Comparison of ENCODE assay signal across 10 mouse cellular contexts in the genomic region with DNA sequence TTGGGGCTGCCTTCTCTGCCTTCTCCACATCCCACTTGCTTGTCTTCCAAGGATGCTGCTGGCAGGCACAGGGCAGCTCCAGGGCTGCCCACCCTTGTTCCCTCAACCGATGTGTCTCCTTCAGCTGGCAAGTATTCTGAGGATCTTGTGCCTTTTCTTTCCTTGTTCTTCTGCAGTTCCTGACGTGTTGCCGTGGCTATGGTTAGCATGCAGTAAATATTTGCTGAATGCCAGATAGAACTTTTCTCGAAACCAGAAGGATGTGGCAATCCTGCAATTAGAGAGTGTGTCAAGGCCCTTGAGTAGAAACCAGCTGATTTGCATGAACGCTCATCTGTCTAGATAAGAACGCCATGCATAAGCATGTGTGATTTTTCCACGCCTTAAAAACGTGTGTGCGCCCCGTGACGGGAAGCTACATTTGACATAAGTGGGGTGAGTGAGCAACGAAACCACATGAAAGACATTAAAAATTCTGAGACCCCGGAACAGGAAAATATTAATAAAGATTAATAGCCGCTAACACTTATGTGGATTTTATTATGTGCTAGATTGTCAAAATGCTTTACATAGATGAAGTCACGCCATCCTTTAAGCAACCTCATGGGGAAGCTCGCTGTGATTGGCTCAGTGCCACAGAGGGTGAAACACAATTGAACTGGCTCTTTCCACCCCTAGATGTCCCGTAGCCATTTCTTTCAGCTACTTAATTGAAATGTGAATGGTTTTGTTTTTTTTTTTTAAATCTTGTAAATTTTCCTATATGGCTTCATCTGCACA. TPM values are rescaled to one million over a fixed set of nuclear protein-coding genes. Genes with fewer than 3 reads are reported as not detected.
DNase-seq lines count a peak whose midpoint lies in the region; ATAC-seq lines count a peak whose summit lies in the region.
"Had no signal": no experiment of that assay in that cellular context is flagged by ENCODE, and none has a peak within 500 bp of the region (broad histone marks: within the 10 kb centered on the region; RNA-seq: fewer than 3 reads in every experiment).

No protein-coding gene starts in this region.

- no peak overlapping the region for H3K4me2 ChIP-seq in heart, embryonic 12.5 days
- H3K4me2 ChIP-seq in lung, embryonic 16.5 days (ENCODE audit: low read depth, low read length) = peak overlapping the region; percentile 7; the same call in 1 of the 2 replicates
- H3K4me2 ChIP-seq: liver, embryonic 13.5 days had no signal

- H3K27me3 ChIP-seq in heart, embryonic 12.5 days (replicated peaks) = peaks cover 3% of the 10 kb centered on the region; the same call in 1 of the 2 replicates
- peaks cover 8% of the 10 kb centered on the region; the same call in 1 of the 2 replicates for H3K27me3 ChIP-seq in lung, embryonic 16.5 days (ENCODE audit: control insufficient read depth, insufficient read depth, low read depth, low read length)

- intact Hi-C loops in heart, postnatal 25 days (cut with DNase I) = no loop called here

- DNase-seq in heart, postnatal 25 days (ENCODE audit: low spot score) = no peak
- DNase-seq in lung, postnatal 14 days = no peak
- peak; percentile 64 for DNase-seq in induced T-regulatory cell, adult 2 months (ENCODE audit: low read depth)
- no peak for DNase-seq in testis, postnatal 14 days (ENCODE audit: low spot score)
- DNase-seq in MN1 (ENCODE audit: low spot score) = no peak
- DNase-seq: liver, embryonic 13.5 days had no signal

- 86% methylated on average over 17 of the region's 17 CpGs for WGBS in heart, embryonic 12.5 days
- WGBS in lung, embryonic 16.5 days = 43% methylated on average over 17 of the region's 17 CpGs

- H3K4me1 ChIP-seq in heart, embryonic 12.5 days (replicated peaks) = peaks cover 20% of the 10 kb centered on the region
- H3K4me1 ChIP-seq in lung, embryonic 16.5 days (replicated peaks; ENCODE audit: control insufficient read depth, insufficient read depth, low read length) = peaks cover 18% of the 10 kb centered on the region
- H3K4me1 ChIP-seq: liver, embryonic 13.5 days had no signal

- H3K9ac ChIP-seq in heart, embryonic 12.5 days = no peak overlapping the region
- no peak overlapping the region for H3K9ac ChIP-seq in lung, embryonic 16.5 days (ENCODE audit: low read length)
- H3K9ac ChIP-seq: liver, embryonic 13.5 days had no signal

- no peaks in the 10 kb centered on the region for H3K36me3 ChIP-seq in heart, embryonic 12.5 days
- H3K36me3 ChIP-seq in lung, embryonic 16.5 days (ENCODE audit: control insufficient read depth, insufficient read depth, low read length) = no peaks in the 10 kb centered on the region
- H3K36me3 ChIP-seq: liver, embryonic 13.5 days had no signal

- no peak overlapping the region for H3K4me3 ChIP-seq in heart, embryonic 12.5 days
- no peak overlapping the region for H3K4me3 ChIP-seq in lung, embryonic 16.5 days (ENCODE audit: low read length)
- H3K4me3 ChIP-seq: liver, embryonic 13.5 days; myocyte had no signal

- no peaks in the 10 kb centered on the region for H3K9me3 ChIP-seq in heart, embryonic 12.5 days (replicated peaks)
- no peaks in the 10 kb centered on the region for H3K9me3 ChIP-seq in lung, embryonic 16.5 days (ENCODE audit: control insufficient read depth, low read length)
- H3K9me3 ChIP-seq: liver, embryonic 13.5 days had no signal

- peak overlapping the region; percentile 65 for H3K27ac ChIP-seq in heart, embryonic 12.5 days (ENCODE audit: poor library complexity, severe bottlenecking)
- peak overlapping the region; percentile 38 for H3K27ac ChIP-seq in lung, embryonic 16.5 days (ENCODE audit: low read length)
- H3K27ac ChIP-seq: liver, embryonic 13.5 days had no signal

- ATAC-seq in heart, embryonic 12.5 days (ENCODE audit: insufficient number of reproducible peaks, low FRiP score) = no peak
- ATAC-seq in lung, embryonic 16.5 days (ENCODE audit: low read depth) = peak; percentile 50; the same call in 1 of the 2 replicates
- peak; percentile 85 for ATAC-seq in activated CD4-positive, CD25-positive, alpha-beta regulatory T cell, adult 4 months

RNA-seq across cellular contexts. Expression of a gene that starts 14.1 kb away (rescaled TPM):
- 1.5 and 1.8 TPM in 2 replicates for polyA plus RNA-seq in heart, embryonic 12.5 days (2016; fragmentation: Nextera tagmentation; extraction: Ambion mirVana)
- not detected for total RNA-seq in heart, postnatal 25 days (2021)
- polyA plus RNA-seq in lung, embryonic 16.5 days (2015; fragmentation: Nextera tagmentation; extraction: Ambion mirVana) = 6.0 and 8.0 TPM in 2 replicates
- 1 to 10 TPM; 1.5 to 1.6 TPM for polyA plus RNA-seq in activated CD4-positive, CD25-positive, alpha-beta regulatory T cell, adult 4 months (2017; shearing (Covaris generic))
